Mouse (Mus musculus) kidney, postnatal 0 days (tissue): ENCODE measurements around the gene Ptpn11. TPM values are rescaled to one million over a fixed set of nuclear protein-coding genes. Genes with fewer than 3 reads are reported as not detected.

Experiments used
- ATAC-seq: fragments of 200-750 bp; cut with Nextera tagmentation; replicated peaks from 2 replicates; pipeline ENCODE4 v1.8.0; 2017; ENCODE audit warnings: low read depth, moderate number of reproducible peaks, moderate TSS enrichment, moderate library complexity; ENCODE audit not compliant: low FRiP score
- DNase-seq: peaks from one replicate; pipeline ENCODE4 v3.0.0-alpha.2; 2016; ENCODE audit warnings: low spot score
- H3K27ac ChIP-seq: fragments of 300-500 bp; sonication (generic); 2 replicates; pipeline ENCODE4 v1.5.1; 2014; ENCODE audit warnings: mild to moderate bottlenecking
- H3K27me3 ChIP-seq: fragments of 300-500 bp; sonication (generic); 2 replicates; pipeline ENCODE4 v1.6.1; 2014; ENCODE audit warnings: low read length, mixed read lengths; ENCODE audit not compliant: insufficient read depth
- H3K36me3 ChIP-seq: fragments of 300-500 bp; sonication (generic); 2 replicates; pipeline ENCODE4 v1.6.1; 2014; ENCODE audit warnings: low read length, mixed read lengths; ENCODE audit not compliant: insufficient read depth
- H3K4me1 ChIP-seq: fragments of 300-500 bp; sonication (generic); replicated peaks from 2 replicates; pipeline ENCODE4 v1.6.1; 2014; ENCODE audit warnings: antibody characterized with exemption, low read length, mixed read lengths; ENCODE audit not compliant: insufficient read depth
- H3K4me2 ChIP-seq: fragments of 300-500 bp; sonication (generic); 2 replicates; pipeline ENCODE4 v1.6.1; 2014; ENCODE audit warnings: mild to moderate bottlenecking, low read length, moderate library complexity, mixed read lengths
- H3K4me3 ChIP-seq: fragments of 300-500 bp; sonication (generic); replicated peaks from 2 replicates; pipeline ENCODE4 v1.5.1; 2014; ENCODE audit warnings: low read depth, low read length
- H3K9ac ChIP-seq: fragments of 300-500 bp; sonication (generic); 2 replicates; pipeline ENCODE4 v1.6.1; 2014; ENCODE audit warnings: low read depth, low read length
- H3K9me3 ChIP-seq: fragments of 300-500 bp; sonication (generic); replicated peaks from 2 replicates; pipeline ENCODE4 v1.6.1; 2016; ENCODE audit warnings: low read length, inconsistent platforms, mixed read lengths
- CTCF ChIP-seq: IDR thresholded peaks from 2 replicates; pipeline ENCODE4 v1.5.1; 2016; ENCODE audit warnings: antibody characterized with exemption, low read depth, mild to moderate bottlenecking, moderate library complexity
- WGBS: fragments of 180-500 bp; shearing (Covaris S2); extraction: QIAGEN DNeasy Blood & Tissue Kit; methylation state at CpG from one replicate; pipeline ENCODE4 v1.1.7; 2014; 5-methylcytosine and 5-hydroxymethylcytosine counted together
- polyA plus RNA-seq: library from polyadenylated mRNA; unstranded; fragments of >200 nt; fragmentation: Nextera tagmentation; extraction: Ambion mirVana; gene quantifications from 2 replicates; pipeline ENCODE4 v1.2.1, GENCODE M21; 2015

Gene Ptpn11
- polyA plus RNA-seq, 1 experiment from 2014 or later, result 20.0 TPM

GRCm38 (mm10) chr5:121216126-121216446 lies 24.9 kb upstream of the Ptpn11 start:
- DNase-seq (no peak), ATAC-seq (no peak)
- no peaks in the 10 kb centered on the region for H3K27me3 ChIP-seq
- H3K9me3 ChIP-seq, result no peaks in the 10 kb centered on the region
- no peak overlapping the region for H3K9ac ChIP-seq
- TF ChIP-seq CTCF, result no peak
- peaks cover 12% of the 10 kb centered on the region; the same call in 1 of the 2 replicates for H3K36me3 ChIP-seq
- 85% methylated on average over 12 of the region's 12 CpGs for WGBS
- H3K4me1 ChIP-seq, result no peaks in the 10 kb centered on the region
- no peak overlapping the region for H3K27ac ChIP-seq
- H3K4me3 ChIP-seq, result no peak overlapping the region
- no peak overlapping the region for H3K4me2 ChIP-seq

- H3K27me3 ChIP-seq, result no peaks in the 10 kb centered on the region
- DNase-seq, result peak; percentile 86
Measured at GRCm38 (mm10) chr5:121215380-121216125, 24.4 kb upstream of the Ptpn11 start.

GRCm38 (mm10) chr5:121214707-121215106 lies 23.5 kb upstream of the Ptpn11 start:
- H3K9ac ChIP-seq, result no peak overlapping the region
- H3K36me3 ChIP-seq, result peaks cover 23% of the 10 kb centered on the region; the same call in 1 of the 2 replicates
- H3K27ac ChIP-seq, result no peak overlapping the region
- no peaks in the 10 kb centered on the region for H3K27me3 ChIP-seq
- WGBS, result 53% methylated on average over 7 of the region's 7 CpGs
- no peaks in the 10 kb centered on the region for H3K9me3 ChIP-seq
- DNase-seq (no peak), ATAC-seq (no peak)
- no peak for TF ChIP-seq CTCF
- H3K4me3 ChIP-seq, result no peak overlapping the region
- no peaks in the 10 kb centered on the region for H3K4me1 ChIP-seq
- H3K4me2 ChIP-seq, result no peak overlapping the region

More at GRCm38 (mm10) chr5:121215380-121216125, 24.4 kb upstream of the Ptpn11 start:
- Histone ChIP-seq H3K4me3 (no peak overlapping the region), H3K9me3 (no peaks in the 10 kb centered on the region), H3K36me3 (peaks cover 17% of the 10 kb centered on the region; the same call in 1 of the 2 replicates), H3K4me1 (no peaks in the 10 kb centered on the region), H3K27ac (no peak overlapping the region), H3K4me2 (no peak overlapping the region), H3K9ac (no peak overlapping the region)
- WGBS, result 54% methylated on average over 13 of the region's 13 CpGs
- peak; percentile 94 for TF ChIP-seq CTCF
- no peak for ATAC-seq

GRCm38 (mm10) chr5:121212108-121212507 lies 20.9 kb upstream of the Ptpn11 start:
- no peak overlapping the region for H3K27ac ChIP-seq
- H3K4me2 ChIP-seq, result no peak overlapping the region
- H3K9ac ChIP-seq, result no peak overlapping the region
- no peaks in the 10 kb centered on the region for H3K27me3 ChIP-seq
- ATAC-seq (no peak), DNase-seq (no peak)
- no peak for TF ChIP-seq CTCF
- no peak overlapping the region for H3K4me3 ChIP-seq
- H3K9me3 ChIP-seq, result no peaks in the 10 kb centered on the region
- H3K36me3 ChIP-seq, result peaks cover 45% of the 10 kb centered on the region
- WGBS, result 92% methylated on average over 6 of the region's 6 CpGs
- H3K4me1 ChIP-seq, result 0 out of 2 replicates have a peak, but pooled peaks cover 3% of the 10 kb centered on the region

- 81% methylated on average over 1 of the region's 1 CpGs for WGBS
- no peak overlapping the region for H3K4me3 ChIP-seq
- no peak overlapping the region for H3K4me2 ChIP-seq
- H3K9me3 ChIP-seq, result no peaks in the 10 kb centered on the region
- DNase-seq (no peak), ATAC-seq (no peak)
- no peak overlapping the region for H3K27ac ChIP-seq
- peaks cover 55% of the 10 kb centered on the region for H3K36me3 ChIP-seq
- TF ChIP-seq CTCF, result no peak
- H3K27me3 ChIP-seq, result no peaks in the 10 kb centered on the region
- H3K9ac ChIP-seq, result no peak overlapping the region
- peaks cover 11% of the 10 kb centered on the region; the same call in 1 of the 2 replicates for H3K4me1 ChIP-seq
Measured at GRCm38 (mm10) chr5:121210601-121210924, 19.4 kb upstream of the Ptpn11 start.

GRCm38 (mm10) chr5:121209755-121210600 lies 18.8 kb upstream of the Ptpn11 start:
- DNase-seq (no peak), ATAC-seq (no peak)
- Histone ChIP-seq H3K4me3 (no peak overlapping the region), H3K36me3 (peaks cover 55% of the 10 kb centered on the region), H3K27ac (no peak overlapping the region), H3K9me3 (no peaks in the 10 kb centered on the region), H3K27me3 (no peaks in the 10 kb centered on the region), H3K4me1 (peaks cover 12% of the 10 kb centered on the region; the same call in 1 of the 2 replicates), H3K4me2 (no peak overlapping the region), H3K9ac (no peak overlapping the region)
- no peak for TF ChIP-seq CTCF
- 88% methylated on average over 9 of the region's 9 CpGs for WGBS
